Mouse (Mus musculus): Measurements from ENCODE around the gene Srpk3.

Gene Srpk3

DNA sequence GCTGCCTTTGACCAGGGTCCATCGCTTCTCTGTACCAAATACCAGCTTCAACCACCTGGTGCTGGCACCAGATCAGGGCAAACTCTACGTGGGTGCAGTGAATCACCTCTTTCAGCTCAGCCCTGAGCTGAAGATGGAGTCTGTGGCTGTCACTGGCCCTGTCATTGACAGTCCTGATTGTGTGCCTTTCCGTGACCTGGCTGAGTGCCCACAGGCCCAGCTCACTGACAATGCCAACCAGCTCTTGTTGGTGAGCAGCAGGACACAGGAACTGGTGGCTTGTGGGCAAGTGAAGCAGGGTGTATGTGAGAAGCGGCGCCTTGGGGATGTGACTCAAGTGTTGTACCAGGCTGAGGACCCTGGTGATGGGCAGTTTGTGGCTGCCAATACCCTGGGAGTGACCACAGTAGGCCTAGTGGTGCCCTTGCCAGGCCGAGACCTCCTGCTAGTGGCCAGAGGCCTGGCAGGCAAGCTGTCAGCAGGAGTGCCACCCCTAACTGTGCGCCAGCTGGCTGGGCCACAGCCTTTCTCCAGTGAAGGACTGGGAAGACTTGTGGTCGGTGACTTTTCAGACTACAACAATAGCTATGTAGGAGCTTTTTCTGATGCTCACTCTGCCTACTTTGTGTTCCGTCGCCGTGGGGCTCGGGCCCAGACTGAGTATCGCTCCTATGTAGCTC lies 15.5 kb upstream of the Srpk3 start:
- Histone ChIP-seq H3K9me3 (ENCODE audit: low read length) (no peaks in the 10 kb centered on the region), H3K4me1 (replicated peaks; ENCODE audit: low read depth, low read length) (no peaks in the 10 kb centered on the region), H3K36me3 (ENCODE audit: insufficient read depth, low read length) (no peaks in the 10 kb centered on the region), H3K4me3 (replicated peaks; ENCODE audit: low read length) (no peak overlapping the region), H3K27me3 (ENCODE audit: insufficient read depth, low read length) (no peaks in the 10 kb centered on the region)
- TF ChIP-seq POU5F1 (IDR thresholded peaks at IDR 0.05; ENCODE audit: borderline replicate concordance, low read length) (no peak), CTCF (conservative IDR thresholded peaks at IDR 0.05; ENCODE audit: low read length) (no peak), NANOG (IDR thresholded peaks at IDR 0.05; ENCODE audit: borderline replicate concordance, low read length) (no peak)

DNA sequence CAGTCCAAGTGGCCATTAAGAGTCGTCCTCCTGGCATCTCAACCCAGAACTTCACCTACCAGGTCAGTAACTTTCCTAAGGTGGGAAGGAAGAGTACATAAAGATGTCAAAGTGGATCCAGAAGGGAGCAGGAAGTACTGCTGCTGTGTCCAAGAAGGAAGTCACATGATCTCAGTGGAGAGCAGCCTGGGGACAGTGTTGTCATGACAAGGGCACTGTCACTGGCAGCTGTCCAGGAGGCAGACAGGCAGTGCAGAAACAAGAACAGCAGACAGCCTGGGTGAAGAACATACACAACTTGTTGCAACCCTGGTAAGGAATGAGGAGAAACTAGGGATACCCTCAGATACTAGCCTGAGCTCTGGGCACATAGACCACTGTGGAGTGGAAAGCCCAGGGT lies 8.9 kb upstream of the Srpk3 start:
- Histone ChIP-seq H3K36me3 (ENCODE audit: insufficient read depth, low read length) (no peaks in the 10 kb centered on the region), H3K27me3 (ENCODE audit: insufficient read depth, low read length) (no peaks in the 10 kb centered on the region), H3K9me3 (ENCODE audit: low read length) (no peaks in the 10 kb centered on the region), H3K4me1 (replicated peaks; ENCODE audit: low read depth, low read length) (0 out of 2 replicates have a peak, but pooled peaks cover 3% of the 10 kb centered on the region), H3K4me3 (replicated peaks; ENCODE audit: low read length) (no peak overlapping the region)
- no peak for TF ChIP-seq CTCF (conservative IDR thresholded peaks at IDR 0.05; ENCODE audit: low read length)
- no peak for TF ChIP-seq NANOG (IDR thresholded peaks at IDR 0.05; ENCODE audit: borderline replicate concordance, low read length)
- no peak for TF ChIP-seq POU5F1 (IDR thresholded peaks at IDR 0.05; ENCODE audit: borderline replicate concordance, low read length)

DNA sequence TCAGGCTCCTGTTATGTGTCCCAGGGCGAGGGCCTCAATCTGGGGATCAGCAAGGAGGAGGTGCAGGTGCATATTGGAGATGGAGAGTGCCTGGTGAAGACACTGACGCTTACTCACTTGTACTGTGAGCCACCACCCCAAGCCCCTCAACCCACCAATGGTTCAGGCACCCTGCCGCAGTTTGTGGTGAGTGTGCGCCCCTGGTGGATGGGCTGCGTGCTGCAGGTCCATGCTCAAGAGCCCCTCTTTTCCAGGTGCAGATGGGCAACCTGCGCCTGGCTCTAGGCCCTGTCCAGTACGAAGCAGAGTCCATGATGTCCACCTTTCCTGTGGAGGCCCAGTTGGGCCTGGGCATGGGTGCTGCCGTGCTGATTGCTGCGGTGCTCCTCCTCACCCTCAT lies 6.9 kb upstream of the Srpk3 start:
- H3K36me3 ChIP-seq (ENCODE audit: insufficient read depth, low read length) = no peaks in the 10 kb centered on the region
- H3K4me3 ChIP-seq (replicated peaks; ENCODE audit: low read length) = no peak overlapping the region
- no peaks in the 10 kb centered on the region for H3K9me3 ChIP-seq (ENCODE audit: low read length)
- TF ChIP-seq NANOG (IDR thresholded peaks at IDR 0.05; ENCODE audit: borderline replicate concordance, low read length) (no peak), CTCF (conservative IDR thresholded peaks at IDR 0.05; ENCODE audit: low read length) (peak; percentile 55), POU5F1 (IDR thresholded peaks at IDR 0.05; ENCODE audit: borderline replicate concordance, low read length) (no peak)
- H3K27me3 ChIP-seq (ENCODE audit: insufficient read depth, low read length) = no peaks in the 10 kb centered on the region
- 0 out of 2 replicates have a peak, but pooled peaks cover 3% of the 10 kb centered on the region for H3K4me1 ChIP-seq (replicated peaks; ENCODE audit: low read depth, low read length)

DNA sequence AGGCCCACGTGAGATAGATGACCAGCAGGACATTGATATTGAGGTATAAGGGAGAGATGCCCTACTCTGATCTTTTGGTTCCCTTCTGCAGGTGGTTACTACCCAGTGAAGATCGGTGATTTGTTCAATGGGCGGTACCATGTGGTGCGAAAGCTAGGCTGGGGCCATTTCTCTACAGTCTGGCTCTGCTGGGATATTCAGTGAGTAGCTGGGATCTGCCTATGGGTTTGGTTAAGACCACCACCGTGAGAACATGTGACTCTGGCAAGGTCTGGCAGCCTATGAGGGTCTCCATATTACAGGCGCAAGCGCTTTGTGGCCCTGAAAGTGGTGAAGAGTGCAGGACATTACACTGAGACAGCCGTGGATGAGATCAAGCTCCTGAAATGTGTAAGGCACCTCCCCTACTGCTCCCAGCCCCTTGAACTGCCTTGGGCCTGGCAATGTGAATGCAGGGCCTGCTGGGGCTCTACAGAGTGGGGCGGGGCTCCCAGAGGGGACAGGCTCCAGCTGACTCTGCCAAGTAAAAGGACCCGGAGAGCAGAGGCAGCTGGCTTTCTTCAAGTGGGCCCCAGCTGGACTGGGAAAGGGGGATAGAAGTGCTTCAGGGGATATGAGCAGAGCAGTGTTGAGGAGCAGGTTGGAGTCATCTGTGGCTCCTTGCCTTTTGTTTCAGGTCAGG lies 738 bp downstream of the Srpk3 start:
- Histone ChIP-seq H3K4me1 (replicated peaks; ENCODE audit: low read depth, low read length) (no peaks in the 10 kb centered on the region), H3K27me3 (ENCODE audit: insufficient read depth, low read length) (no peaks in the 10 kb centered on the region), H3K36me3 (ENCODE audit: insufficient read depth, low read length) (peaks cover 42% of the 10 kb centered on the region), H3K9me3 (ENCODE audit: low read length) (no peaks in the 10 kb centered on the region), H3K4me3 (replicated peaks; ENCODE audit: low read length) (no peak overlapping the region)
- TF ChIP-seq NANOG (IDR thresholded peaks at IDR 0.05; ENCODE audit: borderline replicate concordance, low read length) (no peak), CTCF (conservative IDR thresholded peaks at IDR 0.05; ENCODE audit: low read length) (no peak), POU5F1 (IDR thresholded peaks at IDR 0.05; ENCODE audit: borderline replicate concordance, low read length) (no peak)

DNA sequence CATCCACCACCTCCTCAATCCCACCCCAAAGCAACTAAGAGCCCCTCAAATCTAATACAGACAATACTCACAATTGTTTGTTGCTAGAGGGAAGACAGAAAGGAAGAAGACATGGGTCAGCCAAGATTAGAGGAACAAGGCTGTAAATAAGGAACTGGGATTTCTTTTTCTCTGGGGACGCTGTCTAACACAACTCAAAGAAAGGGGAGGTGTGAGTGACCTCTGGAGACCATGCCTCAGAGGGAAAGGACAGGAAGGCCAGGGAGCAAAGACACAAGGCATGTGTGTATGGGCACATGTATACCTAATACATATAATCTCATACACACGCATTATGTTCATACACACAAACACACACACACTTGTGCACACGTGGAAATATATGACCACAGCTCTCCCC lies 8.0 kb downstream of the Srpk3 start:
- Histone ChIP-seq H3K9me3 (ENCODE audit: low read length) (no peaks in the 10 kb centered on the region), H3K36me3 (ENCODE audit: insufficient read depth, low read length) (peaks cover 82% of the 10 kb centered on the region), H3K4me3 (replicated peaks; ENCODE audit: low read length) (no peak overlapping the region), H3K27me3 (ENCODE audit: insufficient read depth, low read length) (no peaks in the 10 kb centered on the region), H3K4me1 (replicated peaks; ENCODE audit: low read depth, low read length) (peaks cover 24% of the 10 kb centered on the region)
- TF ChIP-seq POU5F1 (IDR thresholded peaks at IDR 0.05; ENCODE audit: borderline replicate concordance, low read length) (no peak), NANOG (IDR thresholded peaks at IDR 0.05; ENCODE audit: borderline replicate concordance, low read length) (no peak), CTCF (conservative IDR thresholded peaks at IDR 0.05; ENCODE audit: low read length) (no peak)

DNA sequence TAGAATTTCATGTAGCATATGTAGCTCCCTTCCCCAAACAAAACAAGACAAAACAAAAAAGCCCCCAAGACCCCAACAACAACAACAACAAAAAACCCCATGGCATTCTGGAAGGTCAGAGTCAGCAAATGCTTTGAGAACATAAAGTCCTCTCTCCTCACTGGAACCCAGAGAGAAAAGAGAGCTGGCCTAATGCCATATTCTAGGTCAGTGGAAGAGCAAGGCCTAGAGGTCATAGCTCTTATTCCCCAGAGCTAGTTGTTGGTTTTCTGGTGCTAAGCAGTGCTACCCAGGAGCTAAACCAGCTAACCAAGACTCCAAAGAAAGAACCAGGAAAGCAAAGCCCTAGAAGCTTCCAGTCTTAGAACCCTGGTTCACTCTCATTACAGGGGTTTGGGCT lies 11.5 kb downstream of the Srpk3 start:
- Histone ChIP-seq H3K4me3 (replicated peaks; ENCODE audit: low read length) (peak overlapping the region; percentile 89), H3K4me1 (replicated peaks; ENCODE audit: low read depth, low read length) (peaks cover 50% of the 10 kb centered on the region), H3K36me3 (ENCODE audit: insufficient read depth, low read length) (peaks cover 74% of the 10 kb centered on the region), H3K27me3 (ENCODE audit: insufficient read depth, low read length) (no peaks in the 10 kb centered on the region), H3K9me3 (ENCODE audit: low read length) (no peaks in the 10 kb centered on the region)
- TF ChIP-seq POU5F1 (IDR thresholded peaks at IDR 0.05; ENCODE audit: borderline replicate concordance, low read length) (no peak), NANOG (IDR thresholded peaks at IDR 0.05; ENCODE audit: borderline replicate concordance, low read length) (no peak), CTCF (conservative IDR thresholded peaks at IDR 0.05; ENCODE audit: low read length) (no peak)

DNA sequence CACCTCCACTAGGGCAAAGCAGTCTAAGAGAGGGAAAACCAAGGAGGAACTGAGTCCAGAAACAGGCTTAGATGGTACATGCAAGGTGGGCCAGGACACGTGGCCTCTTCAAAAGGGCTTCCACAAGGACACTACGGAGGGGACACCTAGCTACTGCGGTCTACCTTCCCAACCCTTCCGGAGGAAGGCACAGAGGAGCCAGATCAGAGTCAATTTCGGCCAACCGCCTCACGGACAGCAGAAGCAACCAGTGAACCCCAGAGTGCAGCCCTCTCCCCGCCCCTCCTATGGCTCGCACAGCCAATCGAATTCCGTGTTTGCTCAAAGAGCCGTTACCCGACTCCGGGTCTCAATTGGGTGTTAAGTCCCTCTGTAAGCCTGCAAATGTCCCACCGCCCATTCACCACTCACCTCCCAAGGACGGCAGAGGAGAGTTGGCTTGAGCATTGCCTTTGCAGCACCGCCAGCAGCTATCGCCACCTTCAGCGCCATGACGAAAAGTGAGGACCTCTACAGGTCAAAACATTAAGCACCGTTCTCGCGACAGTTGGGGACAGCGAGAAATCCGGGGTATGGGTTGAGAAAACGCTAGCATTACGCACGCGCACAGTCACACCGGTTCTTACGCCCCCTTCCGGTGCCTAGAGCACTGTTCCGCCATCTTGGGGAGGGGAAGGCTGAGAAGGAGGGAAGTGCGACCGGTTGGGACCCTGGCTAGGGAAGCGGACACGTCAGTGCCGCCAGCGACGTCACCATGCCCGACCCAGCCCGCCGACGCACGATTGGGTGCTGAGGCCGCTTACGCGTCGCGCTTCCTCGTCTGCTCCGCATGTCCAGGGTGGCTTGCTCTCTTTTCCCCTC lies 12.4 kb downstream of the Srpk3 start, which contains the start of the genes Idh3g and Ssr4:
Gene Idh3g, minus strand, starts transcription at position 534 of the 861 bp plus-strand sequence.
Gene Ssr4, plus strand, starts transcription at position 665 of the 861 bp plus-strand sequence.
- Histone ChIP-seq H3K4me1 (replicated peaks; ENCODE audit: low read depth, low read length) (peaks cover 59% of the 10 kb centered on the region), H3K4me3 (replicated peaks; ENCODE audit: low read length) (peak within 1 kb of the TSS; percentile 89), H3K36me3 (ENCODE audit: insufficient read depth, low read length) (peaks cover 74% of the 10 kb centered on the region), H3K27me3 (ENCODE audit: insufficient read depth, low read length) (no peaks in the 10 kb centered on the region), H3K9me3 (ENCODE audit: low read length) (no peaks in the 10 kb centered on the region)
- TF ChIP-seq NANOG (IDR thresholded peaks at IDR 0.05; ENCODE audit: borderline replicate concordance, low read length) (no peak), CTCF (conservative IDR thresholded peaks at IDR 0.05; ENCODE audit: low read length) (0 out of 2 replicates have a peak, but pooled peaks have one; percentile 5)

DNA sequence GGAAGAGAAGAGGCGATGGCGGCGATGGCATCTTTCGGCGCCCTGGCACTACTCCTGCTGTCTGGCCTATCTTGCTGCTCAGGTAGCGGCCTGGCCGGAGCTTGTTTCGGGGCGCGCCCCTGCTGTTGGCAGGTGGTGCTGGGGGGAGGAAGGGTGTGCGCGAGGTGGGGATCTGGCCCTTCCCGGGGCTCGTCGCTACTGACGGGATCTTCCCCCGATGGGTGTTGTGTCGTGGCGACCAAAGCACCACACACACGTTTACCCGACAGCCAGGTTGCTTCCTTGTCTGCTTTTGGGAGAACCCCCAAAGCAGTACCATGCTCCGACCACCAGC lies 13.0 kb downstream of the Srpk3 start:
- TF ChIP-seq POU5F1 (IDR thresholded peaks at IDR 0.05; ENCODE audit: borderline replicate concordance, low read length) (no peak), CTCF (conservative IDR thresholded peaks at IDR 0.05; ENCODE audit: low read length) (no peak), NANOG (IDR thresholded peaks at IDR 0.05; ENCODE audit: borderline replicate concordance, low read length) (no peak)

More for the DNA sequence above, 13.0 kb downstream of the Srpk3 start:
- H3K4me1 ChIP-seq (replicated peaks; ENCODE audit: low read depth, low read length) = peaks cover 63% of the 10 kb centered on the region
- H3K27me3 ChIP-seq (ENCODE audit: insufficient read depth, low read length) = no peaks in the 10 kb centered on the region
- H3K4me3 ChIP-seq (replicated peaks; ENCODE audit: low read length) = peak overlapping the region; percentile 89
- H3K9me3 ChIP-seq (ENCODE audit: low read length) = no peaks in the 10 kb centered on the region
- peaks cover 74% of the 10 kb centered on the region for H3K36me3 ChIP-seq (ENCODE audit: insufficient read depth, low read length)
